Mouse (Mus musculus): Measurements from ENCODE around the gene Stk39.

GRCm38 (mm10) chr2:68289961-68290360, 182.1 kb downstream of the Stk39 start:
- TF ChIP-seq CTCF (IDR thresholded peaks at IDR 0.05; ENCODE audit: low read depth, low read length): no peak
- no peak for TF ChIP-seq POLR2A (IDR thresholded peaks at IDR 0.05; ENCODE audit: extremely low read depth, insufficient read depth, low read length)
